Comparison of ENCODE assay signal across 17 mouse cellular contexts in the genomic region with DNA sequence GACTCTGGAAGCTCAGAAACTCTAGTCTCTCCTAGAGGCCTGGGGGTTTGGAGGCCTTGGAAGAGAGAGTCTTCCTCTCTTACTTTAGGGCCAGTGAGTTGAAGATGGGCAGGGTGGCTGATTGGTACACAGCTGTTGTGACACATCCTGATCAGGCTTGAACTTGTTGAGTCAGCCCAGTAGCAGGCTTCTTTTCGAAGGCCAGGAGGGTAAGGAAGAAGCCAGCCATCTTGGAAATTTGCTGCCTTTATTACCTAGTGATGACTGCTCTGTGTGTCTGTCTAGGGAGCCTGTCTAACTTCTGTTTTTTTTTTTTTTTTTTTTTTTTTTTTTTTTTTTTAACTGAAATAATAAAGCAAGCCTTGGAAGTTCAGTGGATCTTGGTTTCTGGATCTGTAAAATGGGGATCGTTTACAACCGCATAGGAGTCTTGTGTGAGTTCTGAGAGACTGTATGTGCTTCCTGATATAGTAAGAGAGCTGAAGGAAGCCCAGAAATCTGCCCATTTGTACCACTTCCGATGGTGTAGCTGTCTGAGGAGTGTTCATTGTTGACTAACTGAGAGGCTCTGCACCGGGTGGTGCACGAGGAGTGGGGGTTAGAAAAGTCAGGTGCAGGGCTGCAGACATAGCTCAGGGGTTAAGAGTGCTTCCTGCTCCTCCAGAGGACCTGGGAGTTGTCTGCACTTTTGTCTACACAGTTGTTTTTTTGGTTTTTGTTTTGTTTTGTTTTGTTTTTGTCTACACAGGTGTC. TPM values are rescaled to one million over a fixed set of nuclear protein-coding genes. Genes with fewer than 3 reads are reported as not detected.
DNase-seq lines count a peak whose midpoint lies in the region; ATAC-seq lines count a peak whose summit lies in the region.
"Had no signal": no experiment of that assay in that cellular context is flagged by ENCODE, and none has a peak within 500 bp of the region (broad histone marks: within the 10 kb centered on the region; RNA-seq: fewer than 3 reads in every experiment).

No protein-coding gene starts in this region.

- ATAC-seq in liver, embryonic 12.5 days: no peak
- ATAC-seq in liver, embryonic 11.5 days (replicated peaks; ENCODE audit: low FRiP score): no peak
- ATAC-seq in megakaryocyte progenitor cell, adult 5-6 weeks (replicated peaks; ENCODE audit: poor library complexity): peak; percentile 45
- ATAC-seq: forebrain, embryonic 16.5 days had no signal

- H3K4me3 ChIP-seq in liver, embryonic 12.5 days: no peak overlapping the region
- no peak overlapping the region for H3K4me3 ChIP-seq in liver, embryonic 11.5 days (ENCODE audit: low read depth, low read length)
- H3K4me3 ChIP-seq: embryonic facial prominence, embryonic 15.5 days; heart, embryonic 15.5 days; hindbrain, embryonic 15.5 days; left cerebral cortex, adult 2 months; myocyte had no signal

- no peak overlapping the region for H3K9ac ChIP-seq in liver, embryonic 12.5 days
- no peak overlapping the region; the same call in 1 of the 2 replicates for H3K9ac ChIP-seq in liver, embryonic 11.5 days (ENCODE audit: low read depth, low read length)
- H3K9ac ChIP-seq: embryonic facial prominence, embryonic 15.5 days; heart, embryonic 15.5 days; hindbrain, embryonic 15.5 days had no signal

- H3K9me3 ChIP-seq in liver, embryonic 12.5 days (replicated peaks): no peaks in the 10 kb centered on the region
- H3K9me3 ChIP-seq in liver, embryonic 11.5 days (ENCODE audit: control insufficient read depth, low read length): no peaks in the 10 kb centered on the region
- H3K9me3 ChIP-seq: embryonic facial prominence, embryonic 15.5 days; heart, embryonic 15.5 days; hindbrain, embryonic 15.5 days had no signal

- 0 out of 2 replicates have a peak overlapping the region, but pooled peaks have one; percentile 80 for H3K27ac ChIP-seq in liver, embryonic 12.5 days
- no peak overlapping the region for H3K27ac ChIP-seq in liver, embryonic 11.5 days (ENCODE audit: low read depth, low read length)
- H3K27ac ChIP-seq: embryonic facial prominence, embryonic 15.5 days; heart, embryonic 15.5 days; hindbrain, embryonic 15.5 days; left cerebral cortex, adult 2 months had no signal

- H3K27me3 ChIP-seq in liver, embryonic 12.5 days (replicated peaks): peaks cover 12% of the 10 kb centered on the region; the same call in 1 of the 2 replicates
- no peaks in the 10 kb centered on the region for H3K27me3 ChIP-seq in liver, embryonic 11.5 days (replicated peaks; ENCODE audit: control insufficient read depth, insufficient read depth, low read length)
- H3K27me3 ChIP-seq: embryonic facial prominence, embryonic 15.5 days; heart, embryonic 15.5 days; hindbrain, embryonic 15.5 days had no signal

- no peaks in the 10 kb centered on the region for H3K36me3 ChIP-seq in liver, embryonic 12.5 days
- no peaks in the 10 kb centered on the region for H3K36me3 ChIP-seq in liver, embryonic 11.5 days (ENCODE audit: control insufficient read depth, insufficient read depth, low read length)
- H3K36me3 ChIP-seq: embryonic facial prominence, embryonic 15.5 days; heart, embryonic 15.5 days; hindbrain, embryonic 15.5 days had no signal

- no peak for DNase-seq in liver, embryonic 11.5 days (ENCODE audit: low spot score)
- DNase-seq in T-cell, adult 2 months (ENCODE audit: low spot score): peak; percentile 80
- peak; percentile 70 to 89 for DNase-seq in thymus, postnatal 36 days
- DNase-seq in testis, postnatal 14 days (ENCODE audit: low spot score): no peak
- no peak for DNase-seq in urinary bladder, adult 18-20 months (ENCODE audit: low spot score in 2 of 2)
- no peak for DNase-seq in testis, postnatal 10 days (ENCODE audit: low spot score)
- DNase-seq: gastrocnemius, postnatal 10 days; kidney, postnatal 14 days; retina, postnatal 1 day had no signal

- peaks cover 34% of the 10 kb centered on the region for H3K4me1 ChIP-seq in liver, embryonic 12.5 days
- peaks cover 11% of the 10 kb centered on the region; the same call in 1 of the 2 replicates for H3K4me1 ChIP-seq in liver, embryonic 11.5 days (replicated peaks; ENCODE audit: control insufficient read depth, insufficient read depth, low read length)

- WGBS in liver, embryonic 12.5 days (ENCODE audit: insufficient replicate concordance): 43% methylated on average over 6 of the region's 6 CpGs
- 41% methylated on average over 6 of the region's 6 CpGs for WGBS in liver, embryonic 11.5 days

- no peak overlapping the region for H3K4me2 ChIP-seq in liver, embryonic 12.5 days
- H3K4me2 ChIP-seq in liver, embryonic 11.5 days: no peak overlapping the region
- H3K4me2 ChIP-seq: embryonic facial prominence, embryonic 15.5 days; heart, embryonic 15.5 days; hindbrain, embryonic 15.5 days had no signal

RNA-seq across cellular contexts. Expression of a gene that starts 5.7 kb away (rescaled TPM):
- polyA plus RNA-seq in liver, embryonic 12.5 days (2016; fragmentation: Nextera tagmentation; extraction: Ambion mirVana): 14.7 and 16.5 TPM in 2 replicates
- 16.5 and 16.6 TPM in 2 replicates for polyA plus RNA-seq in liver, embryonic 11.5 days (2014; fragmentation: Nextera tagmentation; extraction: Ambion mirVana)
- 132 and 146 TPM in 2 replicates for total RNA-seq in megakaryocyte progenitor cell, adult 5-6 weeks (2015)
- total RNA-seq in megakaryocyte progenitor cell, adult 5-6 weeks (2017): 44.7 and 52.2 TPM in 2 replicates
- total RNA-seq: left cerebral cortex, adult 2 months had no signal

Comparison
In these comparisons a context has a peak if more than half of its experiments do, and no peak if none do; other contexts are left out.
1. DNase-seq: peak in T-cell, adult 2 months (single experiment) and thymus, postnatal 36 days (2 of 2); none in liver, embryonic 11.5 days (single experiment), testis, postnatal 14 days (single experiment), urinary bladder, adult 18-20 months (0 of 2) and testis, postnatal 10 days (single experiment).